Mouse (Mus musculus) megakaryocyte, embryonic 14.5 days (primary cell): ENCODE data around the gene Pgpep1l. TPM values are rescaled to one million over a fixed set of nuclear protein-coding genes. Genes with fewer than 3 reads are reported as not detected.

Experiments used
- H3K27me3 ChIP-seq: replicated peaks from 2 replicates; pipeline ENCODE3; 2012; ENCODE audit warnings: inconsistent platforms
- H3K36me3 ChIP-seq: replicated peaks from 2 replicates; pipeline ENCODE3; 2012; ENCODE audit warnings: low read length, inconsistent platforms, mixed read lengths
- H3K4me1 ChIP-seq: 2 replicates; pipeline ENCODE4 v1.6.1; 2012; ENCODE audit warnings: inconsistent platforms
- H3K4me3 ChIP-seq: replicated peaks from 2 replicates; pipeline ENCODE3; 2012; ENCODE audit warnings: moderate library complexity, mild to moderate bottlenecking, inconsistent platforms
- H3K9me3 ChIP-seq: 2 replicates; pipeline ENCODE4 v1.6.1; 2012; ENCODE audit warnings: inconsistent platforms
- FLI1 ChIP-seq: IDR thresholded peaks from 2 replicates; pipeline ENCODE4 v1.6.1; 2012; ENCODE audit warnings: low read length, inconsistent platforms, mixed read lengths
- GATA1 ChIP-seq: IDR thresholded peaks from 3 replicates; pipeline ENCODE4 v1.6.1; 2012; ENCODE audit warnings: mixed read lengths, low read length, inconsistent platforms, borderline replicate concordance
- polyA plus RNA-seq: library from polyadenylated mRNA; stranded (reverse); fragments of >175 nt; gene quantifications from 2 replicates; pipeline ENCODE4 v1.2.3, GENCODE M21; 2012; ENCODE audit warnings: low replicate concordance; ENCODE audit not compliant: insufficient read depth

Pgpep1l gene
- polyA plus RNA-seq, 1 experiment, result not detected

DNA sequence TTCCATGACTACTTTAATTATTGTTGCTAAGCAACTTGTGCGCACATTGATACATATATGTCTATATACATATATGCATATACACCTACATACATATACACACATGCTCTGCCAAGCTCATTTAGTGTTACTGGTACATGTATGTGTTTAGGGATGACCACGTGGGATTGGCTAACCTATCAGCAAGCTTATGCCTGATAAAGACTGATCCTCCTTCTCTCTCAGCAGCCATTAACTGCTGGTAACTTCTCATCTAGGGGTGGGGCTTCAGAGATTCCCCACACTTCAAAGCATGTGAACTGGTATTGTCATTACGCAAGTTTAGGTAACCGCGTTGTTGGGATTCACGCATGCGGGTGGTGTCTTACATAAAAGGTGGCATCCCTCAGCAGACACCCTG, 64.4 kb downstream of the Pgpep1l start:
- Histone ChIP-seq H3K27me3 (no peaks in the 10 kb centered on the region), H3K4me1 (peaks cover 69% of the 10 kb centered on the region), H3K36me3 (peaks cover 100% of the 10 kb centered on the region), H3K4me3 (no peak overlapping the region), H3K9me3 (no peaks in the 10 kb centered on the region)
- TF ChIP-seq FLI1 (no peak), GATA1 (no peak)

GRCm38 (mm10) chr7:68193958-68194695, 69.9 kb downstream of the Pgpep1l start:
- peaks cover 100% of the 10 kb centered on the region for H3K36me3 ChIP-seq
- no peaks in the 10 kb centered on the region for H3K27me3 ChIP-seq
- peaks cover 8% of the 10 kb centered on the region for H3K9me3 ChIP-seq
- peaks cover 86% of the 10 kb centered on the region for H3K4me1 ChIP-seq
- peak; percentile 62; the same call in 1 of the 3 replicates for TF ChIP-seq GATA1
- no peak for TF ChIP-seq FLI1
- H3K4me3 ChIP-seq, result peak overlapping the region; percentile 83

DNA sequence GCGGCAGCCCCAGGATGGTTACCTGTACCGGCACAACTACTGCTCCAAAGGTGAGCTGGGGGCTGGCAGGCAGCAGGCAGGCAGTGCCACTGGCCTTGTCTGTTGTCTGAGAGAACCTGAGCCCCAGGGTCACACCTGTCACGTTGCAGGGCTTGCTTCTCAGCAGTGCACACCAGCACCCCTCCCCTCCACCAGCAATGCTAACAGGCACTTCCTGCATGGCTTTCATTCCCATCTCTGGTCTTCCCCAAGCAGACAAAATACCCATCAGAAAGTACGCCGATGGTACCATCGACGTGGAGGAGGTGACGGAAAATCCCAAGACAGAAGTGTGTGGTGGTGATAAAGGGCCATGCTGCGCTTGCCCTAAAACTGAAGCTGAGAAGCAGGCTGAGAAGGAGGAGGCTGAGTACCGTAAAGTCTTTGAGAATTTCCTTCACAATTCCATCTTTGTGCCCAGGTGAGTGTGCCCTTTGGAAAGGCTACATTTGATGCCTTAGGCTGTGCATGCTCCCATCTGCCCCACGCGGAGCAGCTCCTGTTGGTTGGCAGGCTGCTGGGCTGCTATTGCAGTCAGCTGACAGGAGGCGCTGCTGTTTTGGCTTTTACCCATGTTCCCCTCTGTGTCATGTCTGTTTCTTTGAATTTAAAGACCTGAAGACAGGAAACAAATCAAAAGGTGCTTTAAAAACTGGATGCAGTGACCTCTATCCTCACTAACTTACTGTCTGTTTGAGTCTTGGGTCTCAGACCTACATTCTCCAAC, 74.2 kb downstream of the Pgpep1l start:
- Histone ChIP-seq H3K36me3 (peaks cover 95% of the 10 kb centered on the region), H3K27me3 (no peaks in the 10 kb centered on the region), H3K4me1 (peaks cover 88% of the 10 kb centered on the region), H3K9me3 (peaks cover 8% of the 10 kb centered on the region), H3K4me3 (peak overlapping the region; percentile 85)
- TF ChIP-seq FLI1, result no peak
- TF ChIP-seq GATA1, result no peak

DNA sequence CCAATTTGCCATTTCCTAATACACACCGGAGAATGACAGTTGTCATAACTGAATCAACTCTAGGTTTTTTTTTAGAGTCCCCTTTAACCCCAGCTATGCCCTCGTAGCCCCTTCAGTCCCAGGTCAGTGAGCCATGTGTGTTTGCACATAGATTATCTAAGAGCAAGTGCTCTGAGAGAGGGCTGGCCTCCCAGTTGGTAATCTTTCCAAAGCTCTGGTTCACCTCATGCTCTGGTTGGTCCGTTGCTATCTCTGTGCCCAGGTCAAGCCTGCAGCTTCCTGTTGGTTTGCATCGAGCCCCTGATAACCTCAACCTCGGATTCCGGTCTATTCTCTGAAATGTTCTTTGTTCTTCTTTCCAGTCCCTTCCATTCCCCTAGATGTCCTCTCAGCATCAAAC, 74.8 kb downstream of the Pgpep1l start:
- Histone ChIP-seq H3K4me1 (peaks cover 88% of the 10 kb centered on the region), H3K4me3 (peak overlapping the region; percentile 85), H3K9me3 (peaks cover 8% of the 10 kb centered on the region), H3K36me3 (peaks cover 95% of the 10 kb centered on the region), H3K27me3 (no peaks in the 10 kb centered on the region)
- TF ChIP-seq GATA1 (peak; percentile 53; the same call in 1 of the 3 replicates), FLI1 (no peak)

Other genes with a start within 250 kb of the Pgpep1l start
- gene Fam169b, start 9.6 kb upstream of the Pgpep1l start, polyA plus RNA-seq, result 0.86 TPM in 1 of 2 replicates, not detected in the other